ENCODE assay signal across 27 mouse cellular contexts in the genomic region with DNA sequence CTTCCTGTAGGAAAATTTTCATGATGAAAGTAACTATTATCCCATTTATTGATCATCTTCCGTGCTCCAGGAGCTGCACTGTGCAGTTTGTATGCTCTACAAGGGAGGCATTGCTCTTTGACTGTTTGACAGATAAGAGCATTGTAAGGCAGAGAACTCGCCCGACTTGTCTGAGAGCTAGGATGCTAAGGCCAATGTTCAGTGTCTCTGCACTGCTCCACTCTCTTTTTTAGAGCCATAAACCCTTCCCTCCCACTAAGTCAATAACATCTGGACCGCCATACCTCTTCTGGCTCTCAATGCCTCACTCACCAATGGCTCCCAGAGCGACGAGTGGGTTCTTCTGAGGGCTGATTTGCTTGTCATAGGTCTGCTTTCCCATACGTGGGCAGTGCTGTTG.
"Had no signal": no experiment of that assay in that cellular context is flagged by ENCODE, and none has a peak within 500 bp of the region (broad histone marks: within the 10 kb centered on the region; RNA-seq: fewer than 3 reads in every experiment).

No protein-coding gene starts in this region.

- H3K36me3 ChIP-seq: heart, embryonic 13.5 days; heart, embryonic 15.5 days; hindbrain, embryonic 10.5 days; hindbrain, embryonic 12.5 days; hindbrain, embryonic 15.5 days; kidney, embryonic 15.5 days; limb, embryonic 10.5 days; limb, embryonic 12.5 days; liver, embryonic 13.5 days; liver, embryonic 15.5 days had no signal

- H3K27ac ChIP-seq: gastrocnemius, adult 2 months; heart, adult 2 months; heart, embryonic 13.5 days; heart, embryonic 15.5 days; hindbrain, embryonic 10.5 days; hindbrain, embryonic 12.5 days; hindbrain, embryonic 15.5 days; hindbrain, postnatal 0 days; kidney, embryonic 15.5 days; kidney, postnatal 0 days; left cerebral cortex, adult 2 months; limb, embryonic 12.5 days; liver, embryonic 13.5 days; liver, embryonic 15.5 days had no signal

- H3K9ac ChIP-seq: heart, embryonic 13.5 days; heart, embryonic 15.5 days; hindbrain, embryonic 12.5 days; hindbrain, embryonic 15.5 days; kidney, embryonic 15.5 days; limb, embryonic 12.5 days; liver, embryonic 13.5 days; liver, embryonic 15.5 days had no signal

- DNase-seq: gastrocnemius, adult 2 months; gastrocnemius, postnatal 10 days; gastrocnemius, postnatal 25 days; heart, adult 2 months; heart, postnatal 4 days; kidney, adult 11 months; kidney, adult 2 months; kidney, adult 9 months; kidney, postnatal 14 days; kidney, postnatal 36 days; layer of hippocampus, adult 9-11 months; liver; liver, embryonic 13.5 days had no signal

- H3K27me3 ChIP-seq: heart, embryonic 15.5 days; hindbrain, embryonic 12.5 days; hindbrain, embryonic 15.5 days; kidney, embryonic 15.5 days; limb, embryonic 12.5 days; liver, embryonic 13.5 days; liver, embryonic 15.5 days had no signal

- H3K4me3 ChIP-seq: gastrocnemius, adult 2 months; heart, adult 2 months; heart, embryonic 13.5 days; heart, embryonic 15.5 days; hindbrain, embryonic 10.5 days; hindbrain, embryonic 12.5 days; hindbrain, embryonic 15.5 days; kidney, embryonic 15.5 days; left cerebral cortex, adult 2 months; limb, embryonic 10.5 days; limb, embryonic 12.5 days; liver, embryonic 13.5 days; liver, embryonic 15.5 days had no signal

- H3K9me3 ChIP-seq: heart, embryonic 13.5 days; heart, embryonic 15.5 days; hindbrain, embryonic 10.5 days; hindbrain, embryonic 12.5 days; hindbrain, embryonic 15.5 days; limb, embryonic 10.5 days; limb, embryonic 12.5 days; liver, embryonic 13.5 days; liver, embryonic 15.5 days had no signal

- H3K4me1 ChIP-seq: liver, embryonic 15.5 days had no signal

- ATAC-seq: hindbrain, postnatal 0 days had no signal

- H3K4me2 ChIP-seq: heart, embryonic 11.5 days; heart, embryonic 13.5 days; heart, embryonic 15.5 days; hindbrain, embryonic 12.5 days; hindbrain, embryonic 15.5 days; kidney, embryonic 15.5 days; limb, embryonic 12.5 days; liver, embryonic 11.5 days; liver, embryonic 13.5 days; liver, embryonic 15.5 days had no signal
